Mouse (Mus musculus): ENCODE measurements at regions not wholly inside any gene's neighbourhood (a gene's known extent, or its start where the extent isn't known, plus 50 kb on each side); places are given as distances from the start of the nearest gene placed in this dataset.

DNA sequence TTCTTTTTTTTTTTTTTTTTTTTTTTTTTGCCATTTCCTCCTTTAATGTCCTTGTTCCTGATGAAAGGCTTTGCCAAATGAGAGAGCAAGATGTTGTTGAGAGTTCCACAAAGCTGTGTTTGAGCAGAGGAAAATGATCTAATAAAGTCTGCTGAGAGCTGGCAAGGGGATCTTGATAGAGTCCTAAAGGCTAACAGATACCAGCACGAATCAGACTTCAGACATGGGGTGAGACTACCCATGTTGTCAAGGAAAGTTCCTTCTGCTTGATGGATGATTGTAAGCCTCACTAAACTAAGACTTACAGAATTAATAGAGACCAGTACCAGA, 665.2 kb upstream of the Fam92a start:
- Histone ChIP-seq H3K27me3 (ENCODE audit: control insufficient read depth, insufficient read depth, low read length, poor library complexity, severe bottlenecking) (no peaks in the 10 kb centered on the region), H3K36me3 (ENCODE audit: control insufficient read depth, insufficient read depth, low read length, poor library complexity, severe bottlenecking) (no peaks in the 10 kb centered on the region)
- DNase-seq (ENCODE audit: low read depth, low spot score): no peak

DNA sequence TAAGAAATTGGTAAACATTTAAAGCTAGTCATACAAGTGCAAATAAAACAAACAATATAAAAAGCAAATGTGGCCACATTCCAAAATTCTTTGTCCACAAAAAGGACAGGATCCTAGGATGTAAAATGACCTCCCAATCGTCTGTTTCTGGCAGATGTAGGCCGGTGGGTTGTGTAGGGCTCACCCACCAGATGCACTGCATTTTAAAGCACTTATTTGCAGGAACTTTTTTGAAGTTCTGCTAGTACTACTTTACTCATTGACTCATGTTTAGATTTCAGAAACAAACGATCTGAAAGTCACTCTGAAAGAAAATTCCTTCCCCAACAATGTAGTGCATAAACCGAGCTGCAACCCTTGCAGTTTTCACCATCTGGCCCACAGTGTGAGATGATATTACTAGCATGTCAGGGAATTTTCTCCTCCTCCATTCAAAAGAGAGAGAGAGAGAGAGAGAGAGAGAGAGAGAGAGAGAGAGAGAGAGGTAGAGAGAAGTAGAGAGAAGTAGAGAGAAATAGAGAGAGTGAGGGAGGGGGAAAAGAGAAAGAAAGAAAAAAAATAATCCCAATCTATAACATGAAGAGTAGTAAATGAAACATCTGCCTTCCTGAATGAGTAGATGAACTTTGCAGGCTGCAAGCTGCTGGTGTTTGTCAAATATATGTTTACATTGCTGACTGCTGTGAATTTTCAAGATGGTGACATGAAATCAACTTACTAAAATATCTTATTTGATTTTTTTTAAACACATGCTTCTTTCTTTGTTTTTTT, 664.7 kb upstream of the Fam92a start:
- H3K27me3 ChIP-seq (ENCODE audit: control insufficient read depth, insufficient read depth, low read length, poor library complexity, severe bottlenecking): no peaks in the 10 kb centered on the region
- DNase-seq (ENCODE audit: low read depth, low spot score): no peak
- H3K36me3 ChIP-seq (ENCODE audit: control insufficient read depth, insufficient read depth, low read length, poor library complexity, severe bottlenecking): no peaks in the 10 kb centered on the region

DNA sequence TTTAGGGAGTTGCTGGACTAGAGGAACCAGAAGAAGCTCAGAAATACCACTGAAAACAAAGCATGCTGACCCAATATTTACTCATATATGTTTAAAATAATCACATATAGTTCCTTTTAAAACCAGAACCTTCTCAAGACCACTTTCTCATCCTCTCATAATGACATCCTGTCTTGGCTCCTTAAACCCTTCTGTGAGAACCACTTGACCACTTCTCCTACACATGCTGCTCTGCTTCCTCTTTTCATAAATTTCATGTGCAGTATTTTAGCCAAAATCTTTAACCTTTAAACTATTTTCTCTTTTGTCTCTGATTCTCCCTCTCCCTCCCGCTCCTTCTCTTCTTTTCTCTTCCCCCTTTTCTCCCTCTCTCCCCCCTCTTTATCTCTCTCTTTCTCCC, 654.6 kb upstream of the Fam92a start:
- no peak for DNase-seq (ENCODE audit: low read depth, low spot score)
- Histone ChIP-seq H3K27me3 (ENCODE audit: control insufficient read depth, insufficient read depth, low read length, poor library complexity, severe bottlenecking) (no peaks in the 10 kb centered on the region), H3K36me3 (ENCODE audit: control insufficient read depth, insufficient read depth, low read length, poor library complexity, severe bottlenecking) (no peaks in the 10 kb centered on the region)

DNA sequence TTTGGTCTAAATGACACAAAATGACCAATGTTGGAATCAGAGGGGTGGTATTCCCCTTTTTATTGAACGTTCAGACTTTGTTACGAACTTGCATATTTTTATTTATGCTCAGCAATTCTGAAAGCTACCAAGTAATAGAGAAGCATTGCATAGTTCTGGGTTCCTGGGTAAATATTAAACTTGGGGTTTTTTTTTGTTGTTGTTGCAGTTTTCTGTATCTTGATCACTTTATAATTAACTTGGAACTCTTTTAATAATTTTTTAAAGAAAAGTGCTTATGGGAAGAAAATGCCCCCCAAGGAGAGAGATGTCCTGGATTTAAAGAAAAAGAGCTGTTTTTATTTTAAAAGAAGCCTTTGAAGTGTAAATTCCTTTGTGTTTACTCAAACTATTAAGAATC, 642.4 kb upstream of the Fam92a start:
- no peak for DNase-seq (ENCODE audit: low read depth, low spot score)
- Histone ChIP-seq H3K27me3 (ENCODE audit: control insufficient read depth, insufficient read depth, low read length, poor library complexity, severe bottlenecking) (no peaks in the 10 kb centered on the region), H3K36me3 (ENCODE audit: control insufficient read depth, insufficient read depth, low read length, poor library complexity, severe bottlenecking) (no peaks in the 10 kb centered on the region)

DNA sequence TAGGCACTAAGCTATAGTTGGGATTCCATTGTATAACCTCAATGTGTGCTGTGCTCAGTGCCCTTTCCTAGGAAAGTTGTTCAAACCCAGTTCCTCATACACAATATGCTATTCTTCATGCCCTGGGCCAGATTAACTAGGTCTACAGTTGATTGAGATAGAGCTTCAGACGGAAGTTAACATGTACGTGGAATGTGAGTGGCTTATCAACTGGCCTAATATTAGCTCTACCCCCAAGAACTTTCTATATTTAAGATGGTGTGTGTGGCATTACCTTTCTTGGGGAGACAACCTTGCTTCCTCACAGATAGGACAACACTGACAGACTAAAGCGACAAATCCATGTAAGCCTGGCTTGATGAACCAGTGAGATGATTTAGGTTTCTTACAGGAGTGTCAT, 629.4 kb upstream of the Fam92a start:
- DNase-seq (ENCODE audit: low read depth, low spot score): no peak

DNA sequence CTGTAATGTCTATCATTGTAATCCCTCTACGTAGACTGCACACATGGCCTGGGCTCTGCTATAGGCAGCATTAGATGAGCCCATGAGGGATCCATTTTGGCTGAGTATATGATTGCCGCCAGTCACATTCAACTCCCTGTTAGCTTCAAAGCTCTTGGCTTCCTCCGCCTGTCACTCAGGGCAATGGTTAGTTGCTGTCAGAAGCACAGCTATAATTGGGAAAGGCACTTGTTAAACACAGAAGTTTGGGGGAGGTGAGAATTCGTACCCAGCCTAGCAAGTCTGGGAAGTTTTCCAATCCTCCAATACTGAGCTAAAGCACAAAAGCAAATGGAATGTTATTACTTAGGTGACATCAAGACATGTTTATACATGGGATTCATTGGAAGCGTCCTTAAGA, 627.7 kb upstream of the Fam92a start:
- H3K27me3 ChIP-seq (ENCODE audit: control insufficient read depth, insufficient read depth, low read length, poor library complexity, severe bottlenecking): no peaks in the 10 kb centered on the region
- H3K36me3 ChIP-seq (ENCODE audit: control insufficient read depth, insufficient read depth, low read length, poor library complexity, severe bottlenecking): no peaks in the 10 kb centered on the region
- DNase-seq (ENCODE audit: low read depth, low spot score): no peak

More for the DNA sequence above, 629.4 kb upstream of the Fam92a start:
- no peaks in the 10 kb centered on the region for H3K27me3 ChIP-seq (ENCODE audit: control insufficient read depth, insufficient read depth, low read length, poor library complexity, severe bottlenecking)
- no peaks in the 10 kb centered on the region for H3K36me3 ChIP-seq (ENCODE audit: control insufficient read depth, insufficient read depth, low read length, poor library complexity, severe bottlenecking)

DNA sequence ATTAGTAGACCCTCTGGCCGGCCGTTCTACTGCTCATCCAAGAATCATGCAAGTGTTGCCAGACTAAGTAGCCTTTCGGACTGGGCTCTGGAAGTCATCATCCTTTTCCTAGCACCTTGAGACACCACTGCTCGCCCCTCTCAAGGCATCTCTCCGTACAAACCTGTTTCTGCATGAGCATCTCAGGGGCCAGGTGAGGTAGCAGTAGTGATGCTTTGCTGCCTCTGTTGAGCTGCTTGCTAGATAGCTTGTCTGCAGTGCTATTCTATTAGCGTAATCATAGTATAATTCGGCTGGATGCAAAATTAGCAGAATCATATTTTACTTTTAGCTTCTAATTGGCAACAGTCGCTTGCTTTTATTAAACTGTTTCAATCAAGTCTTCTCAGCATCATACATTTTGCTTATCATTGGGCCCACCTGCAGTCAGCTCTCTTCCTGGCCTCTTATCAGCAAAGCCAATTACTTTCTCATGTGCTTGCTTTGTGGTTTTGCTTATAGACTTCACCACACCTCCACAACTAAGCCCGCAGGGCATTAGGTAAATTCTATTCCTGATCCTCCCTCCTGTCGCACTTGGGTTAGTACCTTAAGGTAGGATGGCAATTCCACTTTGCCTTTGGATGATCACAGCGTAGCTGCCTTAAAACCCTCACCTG, 621.1 kb upstream of the Fam92a start:
- no peak for DNase-seq (ENCODE audit: low read depth, low spot score)
- Histone ChIP-seq H3K36me3 (ENCODE audit: control insufficient read depth, insufficient read depth, low read length, poor library complexity, severe bottlenecking) (no peaks in the 10 kb centered on the region), H3K27me3 (ENCODE audit: control insufficient read depth, insufficient read depth, low read length, poor library complexity, severe bottlenecking) (no peaks in the 10 kb centered on the region)

DNA sequence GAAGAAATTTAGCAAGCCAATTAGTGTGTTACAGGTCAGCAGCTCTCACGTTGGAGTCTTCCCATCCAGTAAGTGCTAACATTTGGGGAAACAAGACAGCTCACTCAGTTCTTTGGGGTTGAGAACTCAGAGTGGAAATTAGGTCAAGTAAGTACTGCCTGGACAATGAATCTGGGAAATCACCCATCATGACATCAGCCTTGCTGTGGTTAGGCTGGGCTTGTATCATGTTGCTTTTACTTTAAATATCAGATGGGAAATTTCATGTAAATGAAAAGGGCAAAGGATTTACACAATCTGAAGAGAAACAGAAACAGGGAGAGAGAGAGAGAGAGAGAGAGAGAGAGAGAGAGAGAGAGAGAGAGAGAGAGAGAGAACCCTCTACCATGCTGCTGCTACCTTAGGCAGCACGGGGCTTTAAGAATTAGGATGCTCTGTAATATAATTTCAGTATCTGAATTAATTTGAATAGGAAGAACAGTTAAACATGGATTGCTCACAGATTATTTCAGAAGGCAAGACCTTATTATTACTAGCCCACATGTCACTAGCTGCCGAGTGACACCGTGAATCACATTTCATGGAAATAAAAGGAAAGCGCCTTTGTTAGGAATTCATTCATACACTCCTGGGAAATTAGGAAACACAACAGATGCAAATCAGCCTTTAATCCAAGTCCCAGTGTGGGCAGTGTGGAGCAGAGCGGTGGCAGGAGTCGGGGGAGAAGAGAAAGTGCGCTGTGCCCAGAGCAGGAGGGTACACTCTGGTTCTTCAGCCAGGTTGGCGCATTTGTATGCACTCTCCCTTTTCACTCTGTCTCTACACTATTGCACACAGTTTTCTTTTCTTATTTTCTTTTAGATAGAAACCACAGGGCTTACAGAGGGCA, 620.2 kb upstream of the Fam92a start:
- DNase-seq (ENCODE audit: low read depth, low spot score): no peak

DNA sequence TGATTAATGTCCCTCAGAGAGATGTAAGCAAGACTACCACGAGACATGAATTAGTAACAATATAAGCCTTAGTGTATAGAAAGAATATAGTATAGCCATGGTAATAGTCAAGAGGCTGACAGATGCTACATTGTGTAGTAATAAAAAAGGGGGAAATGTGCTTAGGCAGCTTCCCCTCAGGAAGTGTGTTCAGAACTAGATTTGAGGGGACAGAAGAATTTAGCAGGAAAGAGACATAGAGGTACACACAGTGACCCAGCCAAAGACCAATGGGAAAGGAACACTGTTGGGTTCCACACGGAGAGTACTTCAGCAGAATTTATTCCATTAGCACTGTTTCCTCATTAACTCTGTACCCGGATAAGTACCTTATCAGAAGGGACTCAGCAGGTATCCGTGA, 614.0 kb upstream of the Fam92a start:
- no peaks in the 10 kb centered on the region for H3K27me3 ChIP-seq (ENCODE audit: control insufficient read depth, insufficient read depth, low read length, poor library complexity, severe bottlenecking)
- DNase-seq (ENCODE audit: low read depth, low spot score): no peak

More for the DNA sequence above, 620.2 kb upstream of the Fam92a start:
- H3K36me3 ChIP-seq (ENCODE audit: control insufficient read depth, insufficient read depth, low read length, poor library complexity, severe bottlenecking): no peaks in the 10 kb centered on the region
- H3K27me3 ChIP-seq (ENCODE audit: control insufficient read depth, insufficient read depth, low read length, poor library complexity, severe bottlenecking): no peaks in the 10 kb centered on the region

DNA sequence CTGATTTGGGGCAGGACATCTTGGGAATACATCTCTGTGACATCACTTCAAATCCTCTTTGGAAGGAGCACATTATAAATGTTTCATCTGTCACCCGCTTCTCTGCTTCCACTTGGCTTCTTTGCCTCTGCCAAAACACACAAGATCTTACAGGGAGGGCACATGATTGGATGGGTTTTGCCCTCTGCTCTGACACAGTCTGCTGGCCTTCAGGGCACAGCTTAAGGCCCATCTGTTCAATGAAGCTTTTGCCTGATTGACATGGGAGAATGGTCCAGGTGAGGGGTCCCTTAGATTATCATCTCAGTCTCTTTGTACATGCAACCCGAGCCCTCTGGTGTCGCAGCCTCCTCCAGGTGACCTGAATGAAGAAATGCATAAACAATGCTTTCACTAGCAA, 612.7 kb upstream of the Fam92a start:
- no peaks in the 10 kb centered on the region for H3K36me3 ChIP-seq (ENCODE audit: control insufficient read depth, insufficient read depth, low read length, poor library complexity, severe bottlenecking)
- H3K27me3 ChIP-seq (ENCODE audit: control insufficient read depth, insufficient read depth, low read length, poor library complexity, severe bottlenecking): no peaks in the 10 kb centered on the region
- no peak for DNase-seq (ENCODE audit: low read depth, low spot score)

More for the DNA sequence above, 614.0 kb upstream of the Fam92a start:
- no peaks in the 10 kb centered on the region for H3K36me3 ChIP-seq (ENCODE audit: control insufficient read depth, insufficient read depth, low read length, poor library complexity, severe bottlenecking)

DNA sequence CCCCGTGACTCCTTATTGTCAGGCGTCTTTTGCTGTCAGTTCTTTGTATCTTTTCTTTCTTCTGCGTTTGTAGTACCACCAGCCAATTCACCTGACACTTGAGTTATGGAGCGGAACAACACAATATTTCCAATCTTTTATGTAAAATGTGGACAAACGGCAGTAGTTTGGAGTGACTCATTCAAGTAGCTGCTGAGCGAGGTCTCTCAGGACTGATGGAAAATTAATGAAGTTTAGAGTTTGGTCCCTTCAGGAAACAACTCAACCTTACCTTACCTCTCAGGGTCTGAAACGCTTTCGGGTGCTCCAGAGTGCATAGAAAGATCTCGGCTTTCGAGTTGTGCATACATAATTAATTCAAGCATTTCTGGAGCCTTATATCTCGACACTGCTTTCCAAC, 612.3 kb upstream of the Fam92a start:
- Histone ChIP-seq H3K36me3 (ENCODE audit: control insufficient read depth, insufficient read depth, low read length, poor library complexity, severe bottlenecking) (no peaks in the 10 kb centered on the region), H3K27me3 (ENCODE audit: control insufficient read depth, insufficient read depth, low read length, poor library complexity, severe bottlenecking) (no peaks in the 10 kb centered on the region)
- no peak for DNase-seq (ENCODE audit: low read depth, low spot score)

DNA sequence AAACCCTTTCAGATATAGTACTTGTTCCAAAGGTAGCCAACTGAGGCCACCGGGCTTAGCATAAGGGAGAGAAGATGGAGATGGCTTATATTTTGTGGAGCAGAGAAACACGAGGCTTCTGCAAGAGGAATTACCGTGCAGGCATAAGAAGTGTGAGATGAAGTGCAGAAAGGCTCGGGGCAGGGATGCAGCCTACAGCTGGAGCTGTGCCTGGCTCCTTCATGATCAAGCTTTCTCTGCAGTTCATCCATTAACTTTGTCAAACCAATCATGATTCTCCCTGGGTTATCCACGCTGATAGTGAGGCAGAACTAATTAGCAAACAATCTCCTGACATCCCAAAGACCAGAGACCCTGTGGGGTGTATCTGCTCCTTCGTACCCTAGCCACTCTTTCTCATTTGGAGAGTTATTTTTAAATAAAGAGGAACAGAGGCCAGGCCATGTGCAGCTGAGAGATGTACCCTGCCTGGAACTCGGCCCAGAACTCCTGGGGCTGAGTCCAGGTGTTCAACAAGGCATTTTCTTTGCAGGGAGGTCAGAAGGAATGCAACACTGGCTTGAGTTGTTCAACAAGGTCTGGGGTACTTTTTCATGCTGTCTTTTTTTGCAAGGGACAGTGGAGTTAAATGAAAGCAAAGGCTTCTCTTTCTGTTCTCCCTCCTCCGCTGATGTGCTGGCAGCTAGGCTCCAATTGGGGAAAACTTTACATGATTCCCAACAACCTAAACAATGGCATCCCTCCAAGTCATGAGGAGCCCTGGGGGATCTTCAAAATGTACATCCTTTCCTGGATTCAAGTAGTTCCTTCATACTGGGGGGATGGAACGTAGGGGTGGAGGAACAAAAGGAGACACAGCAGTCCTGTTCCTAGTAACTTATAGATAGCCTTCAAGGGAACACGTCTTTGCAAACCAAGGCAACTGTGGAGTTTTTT, 610.4 kb upstream of the Fam92a start:
- no peaks in the 10 kb centered on the region for H3K36me3 ChIP-seq (ENCODE audit: control insufficient read depth, insufficient read depth, low read length, poor library complexity, severe bottlenecking)
- no peaks in the 10 kb centered on the region for H3K27me3 ChIP-seq (ENCODE audit: control insufficient read depth, insufficient read depth, low read length, poor library complexity, severe bottlenecking)

DNA sequence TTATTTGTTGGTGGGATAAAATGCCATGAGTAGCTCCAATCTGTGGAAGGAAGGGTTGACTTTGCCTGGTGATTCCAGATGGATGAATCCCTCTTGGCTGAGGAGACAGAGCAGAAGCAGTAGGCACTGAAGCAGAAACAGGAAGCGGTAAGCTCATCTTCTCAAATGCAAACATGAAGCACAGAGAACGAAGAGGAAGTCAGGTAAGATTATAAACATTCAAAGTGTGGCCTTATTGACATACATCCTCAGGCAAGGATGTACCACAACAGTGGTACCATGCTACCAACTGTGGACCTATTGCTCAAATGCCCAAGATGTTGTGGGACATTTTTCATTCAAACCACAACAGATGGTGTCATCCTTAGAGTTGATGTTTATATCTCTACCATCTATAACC, 608.4 kb upstream of the Fam92a start:
- no peaks in the 10 kb centered on the region for H3K27me3 ChIP-seq (ENCODE audit: control insufficient read depth, insufficient read depth, low read length, poor library complexity, severe bottlenecking)
- H3K36me3 ChIP-seq (ENCODE audit: control insufficient read depth, insufficient read depth, low read length, poor library complexity, severe bottlenecking): no peaks in the 10 kb centered on the region
- DNase-seq (ENCODE audit: low read depth, low spot score): no peak

More for the DNA sequence above, 610.4 kb upstream of the Fam92a start:
- DNase-seq (ENCODE audit: low read depth, low spot score): no peak

DNA sequence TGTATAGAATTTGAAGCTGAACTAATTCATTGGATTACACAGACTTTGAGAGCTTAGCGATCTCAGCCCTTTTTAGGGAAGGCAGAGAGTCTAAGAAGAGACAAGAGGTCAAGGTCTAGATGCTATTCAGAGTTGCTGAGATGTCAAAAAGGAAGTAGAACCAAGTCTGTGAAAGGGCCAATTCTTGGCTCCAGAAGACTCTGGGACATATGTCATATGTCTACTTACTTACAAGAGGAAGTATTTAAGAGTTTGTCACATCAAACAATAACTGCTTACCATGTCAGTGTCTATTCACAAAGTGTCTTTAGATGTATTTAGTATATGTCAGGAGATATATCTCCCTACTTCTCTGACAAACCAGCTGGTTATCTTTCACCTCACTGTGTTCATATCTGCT, 607.4 kb upstream of the Fam92a start:
- H3K36me3 ChIP-seq (ENCODE audit: control insufficient read depth, insufficient read depth, low read length, poor library complexity, severe bottlenecking): no peaks in the 10 kb centered on the region
- H3K27me3 ChIP-seq (ENCODE audit: control insufficient read depth, insufficient read depth, low read length, poor library complexity, severe bottlenecking): no peaks in the 10 kb centered on the region
- DNase-seq (ENCODE audit: low read depth, low spot score): peak; percentile 2

Measured in splenic B cell, adult 2 months (primary cell).